Mouse (Mus musculus) G1E (cell line): ENCODE measurements around the gene Brd4. TPM values are rescaled to one million over a fixed set of nuclear protein-coding genes. Genes with fewer than 3 reads are reported as not detected.
A peak's percentile ranks its signal among the peaks of the same experiment; 100 is the strongest.

Experiments used
- ATAC-seq: 2 replicates; pipeline ENCODE4 v1.8.0; 2016; ENCODE audit warnings: mild to moderate bottlenecking; ENCODE audit not compliant: insufficient number of reproducible peaks, poor library complexity, low FRiP score, severe bottlenecking; ENCODE audit errors: extremely low read depth
- DNase-seq: peaks from one replicate; pipeline ENCODE4 v3.0.0; 2012; ENCODE audit warnings: low spot score
- H3K27me3 ChIP-seq: 2 replicates; pipeline ENCODE4 v1.6.1; 2012; ENCODE audit warnings: mild to moderate bottlenecking, low read length, inconsistent platforms; ENCODE audit not compliant: insufficient read depth
- H3K36me3 ChIP-seq: replicated peaks from 2 replicates; pipeline ENCODE3; 2012; ENCODE audit warnings: mild to moderate bottlenecking, inconsistent platforms
- H3K4me1 ChIP-seq: 2 replicates; pipeline ENCODE4 v1.6.1; 2012; ENCODE audit warnings: low read depth, low read length, inconsistent platforms, mixed read lengths; ENCODE audit not compliant: insufficient read depth
- H3K4me3 ChIP-seq: 2 replicates; pipeline ENCODE4 v1.5.1; 2012; ENCODE audit warnings: low read depth, mild to moderate bottlenecking, inconsistent platforms, low read length, moderate library complexity, mixed read lengths
- H3K9me3 ChIP-seq: replicated peaks from 2 replicates; pipeline ENCODE4 v1.6.1; 2012; ENCODE audit warnings: inconsistent platforms
- CTCF ChIP-seq: IDR thresholded peaks from 2 replicates; pipeline ENCODE4 v1.5.1; 2012; ENCODE audit warnings: low read depth, low read length, inconsistent platforms, mixed read lengths
- GATA1 ChIP-seq: IDR thresholded peaks from 2 replicates; pipeline ENCODE4 v1.6.1; 2012; ENCODE audit warnings: borderline replicate concordance, low read length, inconsistent platforms, mixed read lengths
- GATA2 ChIP-seq: IDR thresholded peaks from 2 replicates; pipeline ENCODE4 v1.6.1; 2012; ENCODE audit warnings: low read depth, low read length, inconsistent platforms, borderline replicate concordance
- POLR2AphosphoS5 ChIP-seq: IDR thresholded peaks from 2 replicates; pipeline ENCODE4 v1.6.1; 2012; ENCODE audit warnings: low read depth, low read length, inconsistent platforms; ENCODE audit not compliant: insufficient replicate concordance
- TAL1 ChIP-seq: conservative IDR thresholded peaks from 2 replicates; pipeline ENCODE4 v1.6.1; 2012; ENCODE audit warnings: low read depth, low read length, inconsistent platforms, mixed read lengths
- polyA plus RNA-seq: library from polyadenylated mRNA; stranded (reverse); fragments of >175 nt; gene quantifications from 2 replicates; pipeline ENCODE4 v1.2.3, GENCODE M21; 2012
- total RNA-seq, 2 experiments: library from RNA; stranded (forward) in 1 of 2; stranded (reverse) in 1 of 2; fragments of 200-1000 nt in 1 of 2; fragments of >200 nt in 1 of 2; fragmentation: Nextera tagmentation in 1 of 2; gene quantifications; 2 replicates each; pipeline ENCODE4 v1.2.3; 2014 to 2017

The Brd4 gene
- total and polyA plus RNA-seq, 3 experiments, result 11.5 to 269 (median 237) TPM

DNA sequence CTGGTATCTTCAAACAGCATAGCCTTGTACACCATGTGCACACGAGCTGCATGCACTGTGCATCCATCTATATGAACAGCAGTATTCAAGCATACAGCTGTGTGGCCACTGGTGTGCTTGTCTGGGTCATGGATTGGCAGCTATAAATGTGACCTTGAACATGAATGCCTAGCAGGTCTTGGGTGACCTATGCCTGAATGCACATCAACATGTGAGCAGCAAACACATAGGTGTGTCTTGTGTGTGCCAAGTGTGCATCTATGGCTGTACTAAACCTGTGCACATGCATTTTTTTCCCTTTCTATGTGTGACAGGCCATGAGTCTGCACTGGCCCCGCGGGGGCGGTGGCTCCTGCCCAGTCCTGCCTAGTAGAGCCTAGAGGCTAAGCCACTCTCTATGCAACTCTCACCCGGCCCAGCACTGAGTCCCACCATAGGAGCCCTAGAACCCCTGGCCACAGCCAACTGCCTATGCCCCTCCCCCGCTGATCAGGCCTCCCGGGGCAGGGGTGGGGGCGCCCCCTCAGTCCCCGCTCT, 119.2 kb downstream of the Brd4 start:
- no peak for TF ChIP-seq GATA2
- TF ChIP-seq TAL1, result no peak
- no peak for TF ChIP-seq CTCF
- no peak for TF ChIP-seq POLR2AphosphoS5
- TF ChIP-seq GATA1, result no peak
- H3K36me3 ChIP-seq, result no peaks in the 10 kb centered on the region
- H3K4me3 ChIP-seq, result peak overlapping the region; percentile 71; the same call in 1 of the 2 replicates
- ATAC-seq, result no peak
- H3K9me3 ChIP-seq, result no peaks in the 10 kb centered on the region
- peaks cover 41% of the 10 kb centered on the region for H3K27me3 ChIP-seq
- peaks cover 68% of the 10 kb centered on the region for H3K4me1 ChIP-seq
- DNase-seq, result peak; percentile 41

GRCm38 (mm10) chr17:32164780-32165179, 119.7 kb downstream of the Brd4 start:
- Histone ChIP-seq H3K9me3 (no peaks in the 10 kb centered on the region), H3K36me3 (no peaks in the 10 kb centered on the region), H3K4me1 (peaks cover 62% of the 10 kb centered on the region), H3K27me3 (peaks cover 41% of the 10 kb centered on the region), H3K4me3 (no peak overlapping the region)
- no peak for ATAC-seq
- TF ChIP-seq GATA2 (no peak), CTCF (no peak), POLR2AphosphoS5 (no peak), TAL1 (no peak), GATA1 (no peak)
- DNase-seq, result no peak

DNA sequence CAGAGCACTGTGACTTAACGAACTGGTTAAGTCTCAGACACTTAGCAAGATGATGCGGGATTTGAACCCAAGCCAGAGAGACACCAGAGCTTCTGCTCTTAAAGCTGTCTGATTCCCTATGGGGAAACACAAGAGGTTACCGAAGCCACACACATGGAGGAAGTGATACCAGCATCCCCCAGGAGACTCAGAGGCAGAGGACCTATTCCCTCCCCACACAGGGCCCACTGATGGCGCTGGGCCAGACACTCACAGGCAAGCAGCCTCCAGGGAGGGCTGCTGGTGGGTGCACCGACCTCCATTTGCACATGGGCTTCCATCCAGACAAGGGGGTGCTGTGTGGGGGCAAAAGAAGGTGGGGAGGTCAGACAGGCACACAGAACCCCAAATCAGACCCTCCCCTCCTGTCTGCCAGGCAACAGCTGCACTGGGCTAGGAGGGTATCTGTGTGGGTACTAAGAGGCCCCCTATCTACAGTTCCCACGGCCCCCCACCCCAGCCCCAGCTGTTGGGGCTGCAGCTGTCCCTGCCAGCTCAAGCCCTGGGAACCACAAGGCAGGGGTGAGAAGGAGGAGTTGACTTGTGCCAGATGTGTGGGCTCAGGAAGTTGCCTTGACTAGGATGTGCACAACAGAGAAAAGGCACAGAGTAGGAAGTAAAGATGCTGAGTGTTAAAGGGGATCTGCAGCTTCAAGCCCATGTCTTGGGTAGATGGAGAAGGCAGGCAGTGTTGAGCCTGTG, 120.4 kb downstream of the Brd4 start:
- TF ChIP-seq CTCF (no peak), GATA2 (no peak), GATA1 (no peak), TAL1 (no peak), POLR2AphosphoS5 (no peak)
- no peaks in the 10 kb centered on the region for H3K9me3 ChIP-seq
- ATAC-seq (no peak), DNase-seq (no peak)
- peaks cover 61% of the 10 kb centered on the region for H3K4me1 ChIP-seq
- H3K36me3 ChIP-seq, result no peaks in the 10 kb centered on the region
- no peak overlapping the region for H3K4me3 ChIP-seq
- peaks cover 41% of the 10 kb centered on the region for H3K27me3 ChIP-seq

GRCm38 (mm10) chr17:32162112-32162850, 122.2 kb downstream of the Brd4 start:
- H3K4me3 ChIP-seq, result no peak overlapping the region
- peaks cover 9% of the 10 kb centered on the region for H3K36me3 ChIP-seq
- peaks cover 56% of the 10 kb centered on the region for H3K27me3 ChIP-seq
- H3K4me1 ChIP-seq, result peaks cover 70% of the 10 kb centered on the region
- DNase-seq (no peak), ATAC-seq (no peak)
- TF ChIP-seq GATA2 (no peak), CTCF (peak; percentile 23; the same call in 1 of the 2 replicates), POLR2AphosphoS5 (no peak), TAL1 (no peak), GATA1 (no peak)
- no peaks in the 10 kb centered on the region for H3K9me3 ChIP-seq

DNA sequence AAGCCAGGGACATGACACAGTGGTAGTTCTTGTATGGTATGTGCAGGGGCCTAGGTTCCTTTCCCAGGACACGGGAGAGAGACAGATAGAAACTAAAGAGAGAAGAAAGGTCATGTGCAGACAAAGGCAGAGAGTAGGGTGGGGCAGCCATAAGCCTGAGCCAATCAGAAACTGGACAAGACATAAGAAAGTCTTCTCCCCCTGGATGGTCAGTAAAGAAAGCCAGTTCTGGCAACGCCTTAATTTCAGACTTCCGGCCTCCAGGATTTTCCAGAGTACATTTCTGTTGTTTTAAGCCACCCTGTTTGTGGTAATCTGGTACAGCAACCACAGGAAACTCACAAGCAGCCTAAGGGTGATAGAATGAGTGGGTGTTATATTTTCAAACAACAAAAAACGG, 123.6 kb downstream of the Brd4 start:
- Histone ChIP-seq H3K27me3 (peaks cover 56% of the 10 kb centered on the region), H3K36me3 (peaks cover 12% of the 10 kb centered on the region), H3K9me3 (no peaks in the 10 kb centered on the region), H3K4me1 (peaks cover 56% of the 10 kb centered on the region), H3K4me3 (no peak overlapping the region)
- DNase-seq (no peak), ATAC-seq (no peak)
- TF ChIP-seq TAL1, result no peak
- TF ChIP-seq GATA2, result no peak
- no peak for TF ChIP-seq CTCF
- no peak for TF ChIP-seq GATA1
- TF ChIP-seq POLR2AphosphoS5, result no peak

DNA sequence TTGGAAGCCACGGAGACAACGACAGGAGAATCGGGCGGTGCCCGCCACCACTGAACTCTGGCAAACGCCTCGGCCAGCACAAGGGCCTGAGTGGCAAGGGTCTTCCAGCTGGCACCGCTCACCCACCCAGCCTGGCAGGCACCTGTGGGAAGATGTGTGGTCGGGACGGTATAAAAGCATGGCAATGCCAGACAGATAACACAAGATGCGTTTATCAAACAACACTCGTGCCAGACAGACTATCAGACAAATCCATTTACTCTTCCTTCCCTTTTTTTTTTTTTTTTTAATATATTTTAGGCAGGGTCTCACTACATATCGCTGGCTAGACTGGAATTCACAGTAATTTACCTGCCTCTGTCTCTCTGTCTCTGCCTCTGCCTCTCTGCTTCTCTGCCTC, 125.7 kb downstream of the Brd4 start:
- Histone ChIP-seq H3K4me3 (peak overlapping the region; percentile 51; the same call in 1 of the 2 replicates), H3K36me3 (peaks cover 18% of the 10 kb centered on the region), H3K9me3 (no peaks in the 10 kb centered on the region), H3K27me3 (peaks cover 51% of the 10 kb centered on the region), H3K4me1 (peaks cover 38% of the 10 kb centered on the region)
- no peak for ATAC-seq
- DNase-seq, result no peak
- TF ChIP-seq TAL1 (no peak), CTCF (no peak), GATA1 (no peak), GATA2 (no peak), POLR2AphosphoS5 (no peak)
